8 mouse cellular contexts compared by ENCODE assay signal in genomic region chr14:54412629-54413170, GRCm38 (mm10). TPM values are rescaled to one million over a fixed set of nuclear protein-coding genes. Genes with fewer than 3 reads are reported as not detected.
DNase-seq lines count a peak whose midpoint lies in the region; ATAC-seq lines count a peak whose summit lies in the region.

No protein-coding gene starts in this region.

- ATAC-seq in megakaryocyte, adult 5-6 weeks (ENCODE audit: poor library complexity, severe bottlenecking) = 0 out of 2 replicates have a peak, but pooled peaks have one; percentile 20

- peak; percentile 33 for DNase-seq in gastrocnemius, postnatal 25 days
- no peak for DNase-seq in gastrocnemius, adult 8-10 months (ENCODE audit: low spot score in 2 of 2)
- DNase-seq in A20 (ENCODE audit: low read depth, low spot score) (peak; percentile 75), ZHBTc4 (ENCODE audit: low read depth, low spot score) (peak; percentile 78)
- peak; percentile 38 to 54 for DNase-seq in frontal cortex, postnatal 36 days (ENCODE audit: low spot score in 2 of 2)
- DNase-seq in kidney, postnatal 36 days = peak; percentile 75 to 82
- DNase-seq in B cell, adult 2 months = no peak

RNA-seq across cellular contexts. Expression of gene Slc7a7, which starts 4.9 kb away (rescaled TPM):
- 1 to 10 TPM; 1.9 to 2.1 TPM for total RNA-seq in gastrocnemius, postnatal 25 days (2021)
- total RNA-seq in gastrocnemius, adult 8-10 months (2022) = 1 to 10 TPM in 2 of 4 experiments, under 1 TPM in 2; 0.46 to 1.9 (median 0.89) TPM
- 13.1 and 19.3 TPM in 2 replicates for total RNA-seq in megakaryocyte, adult 5-6 weeks (2015)
- total RNA-seq in megakaryocyte, adult 5-6 weeks (2017) = 15.9 and 16.7 TPM in 2 replicates

RNA-seq across cellular contexts. Expression of gene Mrpl52, which starts 14.0 kb away (rescaled TPM):
- 10 to 100 TPM; 94.2 to 95.6 TPM for total RNA-seq in gastrocnemius, postnatal 25 days (2021)
- 100 to 1,000 TPM; 104 to 126 (median 117) TPM for total RNA-seq in gastrocnemius, adult 8-10 months (2022)
- total RNA-seq in megakaryocyte, adult 5-6 weeks (2015) = 129 and 145 TPM in 2 replicates
- 71.4 and 81.6 TPM in 2 replicates for total RNA-seq in megakaryocyte, adult 5-6 weeks (2017)

RNA-seq across cellular contexts. Expression of gene Mmp14, which starts 18.7 kb away (rescaled TPM):
- 10 to 100 TPM; 15.8 to 17.1 TPM for total RNA-seq in gastrocnemius, postnatal 25 days (2021)
- 1 to 10 TPM; 2.8 to 6.3 (median 3.7) TPM for total RNA-seq in gastrocnemius, adult 8-10 months (2022)
- 0.66 and 1.1 TPM in 2 replicates for total RNA-seq in megakaryocyte, adult 5-6 weeks (2015)
- total RNA-seq in megakaryocyte, adult 5-6 weeks (2017) = 0.61 TPM in 1 of 2 replicates, not detected in the other

RNA-seq across cellular contexts. Expression of gene Lrp10, which starts 51.2 kb away (rescaled TPM):
- total RNA-seq in gastrocnemius, postnatal 25 days (2021) = 10 to 100 TPM; 26.8 to 38.9 TPM
- 10 to 100 TPM; 23.5 to 34.0 (median 29.5) TPM for total RNA-seq in gastrocnemius, adult 8-10 months (2022)
- total RNA-seq in megakaryocyte, adult 5-6 weeks (2015) = 29.9 and 31.2 TPM in 2 replicates
- total RNA-seq in megakaryocyte, adult 5-6 weeks (2017) = 46.9 and 51.7 TPM in 2 replicates

RNA-seq across cellular contexts. Expression of gene Oxa1l, which starts 52.1 kb away (rescaled TPM):
- total RNA-seq in gastrocnemius, postnatal 25 days (2021) = 10 to 100 TPM; 54.0 to 56.3 TPM
- total RNA-seq in gastrocnemius, adult 8-10 months (2022) = 10 to 100 TPM; 39.6 to 46.8 (median 44.1) TPM
- total RNA-seq in megakaryocyte, adult 5-6 weeks (2015) = 43.0 and 47.8 TPM in 2 replicates
- total RNA-seq in megakaryocyte, adult 5-6 weeks (2017) = 31.5 and 32.2 TPM in 2 replicates

Comparison
In these comparisons a context has a peak if more than half of its experiments do, and no peak if none do; other contexts are left out.
1. DNase-seq: peak in gastrocnemius, postnatal 25 days (single experiment), A20 (single experiment), ZHBTc4 (single experiment), frontal cortex, postnatal 36 days (2 of 2) and kidney, postnatal 36 days (2 of 2); none in gastrocnemius, adult 8-10 months (0 of 2) and B cell, adult 2 months (0 of 2).
2. RNA of gene Slc7a7, which starts 4.9 kb away (total RNA-seq): 13.1 to 19.3 TPM in megakaryocyte, adult 5-6 weeks; 1.9 to 2.1 TPM in gastrocnemius, postnatal 25 days and 0.46 to 1.9 TPM in gastrocnemius, adult 8-10 months; every median in the first group is over 4 times any median in the second.